Mouse (Mus musculus) left cerebral cortex, postnatal 25 days (tissue): Measurements from ENCODE around the gene Pgbd5. TPM values are rescaled to one million over a fixed set of nuclear protein-coding genes. Genes with fewer than 3 reads are reported as not detected.

Source experiments
- DNase-seq, 2 experiments: peaks; one replicate each; pipeline ENCODE4 v3.0.0; 2022; ENCODE audit warnings: low spot score in 2 of 2, mixed read lengths in 1 of 2
- intact Hi-C: fragments of 180-260 bp; cut with DNase I; formaldehyde crosslinking; loops from one replicate; pipeline ENCODE4 v1.15.1; 2025
- total RNA-seq, 2 experiments: library from RNA; stranded (reverse); gene quantifications; 2 replicates each; pipeline ENCODE4 v1.2.3; 2021

Pgbd5 gene
- total RNA-seq, 2 experiments from 2014 or later: 210 to 228 TPM

- intact Hi-C loops: loop anchor here (5.0 kb wide), 2 partner anchors 35 to 175 kb away; no protein-coding TSS in a partner anchor
- peak in 1 of 2 experiments; percentile 67 for DNase-seq
Measured at GRCm38 (mm10) chr8:124397321-124398065, 42.0 kb downstream of the Pgbd5 start.

GRCm38 (mm10) chr8:124396531-124396930 lies 42.9 kb downstream of the Pgbd5 start:
- intact Hi-C loops: loop anchor here (5.0 kb wide), 2 partner anchors 36 to 176 kb away; no protein-coding TSS in a partner anchor
- DNase-seq: no peak

- intact Hi-C loops: loop anchor here (5.0 kb wide), 2 partner anchors 37 to 177 kb away; no protein-coding TSS in a partner anchor
Measured at GRCm38 (mm10) chr8:124395392-124395791, 44.1 kb downstream of the Pgbd5 start.

GRCm38 (mm10) chr8:124394951-124395350 lies 44.5 kb downstream of the Pgbd5 start:
- no peak for DNase-seq
- intact Hi-C loops: loop anchor here (5.0 kb wide), 2 partner anchors 37 to 177 kb away; no protein-coding TSS in a partner anchor

More at GRCm38 (mm10) chr8:124395392-124395791, 44.1 kb downstream of the Pgbd5 start:
- DNase-seq: no peak

- intact Hi-C loops: no loop called here
- DNase-seq: no peak
Measured at GRCm38 (mm10) chr8:124393927-124394326, 45.5 kb downstream of the Pgbd5 start.

- intact Hi-C loops: no loop called here
- DNase-seq: peak in 1 of 2 experiments; percentile 62
Measured at GRCm38 (mm10) chr8:124393013-124393412, 46.4 kb downstream of the Pgbd5 start.

GRCm38 (mm10) chr8:124392271-124393012 lies 47.0 kb downstream of the Pgbd5 start:
- intact Hi-C loops: no loop called here
- DNase-seq: no peak

- peak in 1 of 2 experiments; percentile 79 for DNase-seq
- intact Hi-C loops: no loop called here
Measured at GRCm38 (mm10) chr8:124391191-124391590, 48.3 kb downstream of the Pgbd5 start.

- intact Hi-C loops: loop anchor here (5.0 kb wide), 1 partner anchor 273 kb away; the partner anchor contains the start of gene 2310022B05Rik
- DNase-seq: peak; percentile 80 to 97
Measured at GRCm38 (mm10) chr8:124389495-124389894, 50.0 kb downstream of the Pgbd5 start.

- intact Hi-C loops: loop anchor here (2.0 to 5.0 kb wide), 2 partner anchors 130 to 276 kb away; partner anchors contain the start of gene 2310022B05Rik
- DNase-seq: peak; percentile 70 to 95
Measured at GRCm38 (mm10) chr8:124386225-124386899, 53.1 kb downstream of the Pgbd5 start.

GRCm38 (mm10) chr8:124384336-124384735 lies 55.1 kb downstream of the Pgbd5 start:
- intact Hi-C loops: no loop called here
- peak in 1 of 2 experiments; percentile 61 for DNase-seq

- intact Hi-C loops: no loop called here
- no peak for DNase-seq
Measured at GRCm38 (mm10) chr8:124382235-124382634, 57.2 kb downstream of the Pgbd5 start.

GRCm38 (mm10) chr8:124379289-124379688 lies 60.2 kb downstream of the Pgbd5 start:
- no peak for DNase-seq
- intact Hi-C loops: no loop called here

- no peak for DNase-seq
- intact Hi-C loops: no loop called here
Measured at GRCm38 (mm10) chr8:124376406-124376805, 63.1 kb downstream of the Pgbd5 start.

GRCm38 (mm10) chr8:124375727-124376126 lies 63.7 kb downstream of the Pgbd5 start:
- intact Hi-C loops: no loop called here
- no peak for DNase-seq

- intact Hi-C loops: no loop called here
- peak in 1 of 2 experiments; percentile 52 for DNase-seq
Measured at GRCm38 (mm10) chr8:124375168-124375567, 64.3 kb downstream of the Pgbd5 start.

- intact Hi-C loops: no loop called here
- no peak for DNase-seq
Measured at GRCm38 (mm10) chr8:124373753-124374152, 65.7 kb downstream of the Pgbd5 start.

GRCm38 (mm10) chr8:124371410-124372123 lies 67.9 kb downstream of the Pgbd5 start:
- intact Hi-C loops: no loop called here
- DNase-seq: no peak
